Mouse (Mus musculus) myocyte (in vitro differentiated cells): ENCODE measurements at regions not wholly inside any gene's neighbourhood (a gene's known extent, or its start where the extent isn't known, plus 50 kb on each side); places are given as distances from the start of the nearest gene placed in this dataset.

Experiments used
- H3K27me3 ChIP-seq: one replicate; pipeline ENCODE4 v1.6.1; 2011; ENCODE audit not compliant: control insufficient read depth, insufficient read depth, insufficient read length
- H3K36me3 ChIP-seq: one replicate; pipeline ENCODE4 v1.6.1; 2011; ENCODE audit not compliant: control insufficient read depth, insufficient read depth
- H3K4me2 ChIP-seq: one replicate; pipeline ENCODE4 v1.6.1; 2011; ENCODE audit warnings: low read depth, control low read depth
- H3K4me3 ChIP-seq: one replicate; pipeline ENCODE4 v1.5.1; 2011; ENCODE audit warnings: mild to moderate bottlenecking, control low read depth, moderate library complexity
- H3K79me2 ChIP-seq: one replicate; pipeline ENCODE4 v1.6.1; 2011; ENCODE audit not compliant: control insufficient read depth, insufficient read depth
- H3ac ChIP-seq: one replicate; pipeline ENCODE4 v1.6.1; 2011; ENCODE audit not compliant: control insufficient read depth, insufficient read length
- CEBPB ChIP-seq: IDR thresholded peaks from 2 replicates; pipeline ENCODE4 v1.6.1; 2011; ENCODE audit warnings: mild to moderate bottlenecking, moderate library complexity; ENCODE audit not compliant: poor library complexity, insufficient read depth, severe bottlenecking
- E2F4 ChIP-seq: IDR thresholded peaks from one replicate; pipeline ENCODE4 v1.6.1; 2011; ENCODE audit warnings: mild to moderate bottlenecking, control low read depth, moderate library complexity; ENCODE audit not compliant: insufficient read depth
- MAX ChIP-seq: IDR thresholded peaks from one replicate; pipeline ENCODE4 v1.6.1; 2011; ENCODE audit warnings: low read depth, mild to moderate bottlenecking, control low read depth
- MYOD1 ChIP-seq, 3 experiments: IDR thresholded peaks; one replicate each; pipeline ENCODE4 v1.6.1; 2011; ENCODE audit warnings: control low read depth in 2 of 3, low read depth in 2 of 3, mild to moderate bottlenecking in 2 of 3, moderate library complexity in 1 of 3; ENCODE audit not compliant: insufficient read length in 2 of 3, control insufficient read depth in 1 of 3
- MYOG ChIP-seq, 3 experiments: IDR thresholded peaks; one replicate each; pipeline ENCODE4 v1.6.1; 2011; ENCODE audit warnings: control low read depth in 2 of 3, low read depth in 2 of 3, mild to moderate bottlenecking in 2 of 3; ENCODE audit not compliant: insufficient read length in 2 of 3, control insufficient read depth in 1 of 3, insufficient read depth in 1 of 3
- POLR2A ChIP-seq: IDR thresholded peaks from one replicate; pipeline ENCODE4 v1.6.1; 2011; ENCODE audit warnings: low read depth, mild to moderate bottlenecking, control low read depth, moderate library complexity; ENCODE audit not compliant: insufficient read length
- POLR2AphosphoS2 ChIP-seq: IDR thresholded peaks from one replicate; pipeline ENCODE4 v1.6.1; 2011; ENCODE audit warnings: low read depth, control low read depth; ENCODE audit not compliant: insufficient read length
- REST ChIP-seq: IDR thresholded peaks from one replicate; pipeline ENCODE4 v1.6.1; 2011; ENCODE audit warnings: mild to moderate bottlenecking, control low read depth, moderate library complexity; ENCODE audit not compliant: insufficient read depth, insufficient read length
- SRF ChIP-seq: IDR thresholded peaks from one replicate; pipeline ENCODE4 v1.6.1; 2011; ENCODE audit warnings: low read depth; ENCODE audit not compliant: control insufficient read depth, insufficient read length
- TCF12 ChIP-seq: IDR thresholded peaks from one replicate; pipeline ENCODE4 v1.6.1; 2011; ENCODE audit warnings: mild to moderate bottlenecking, control low read depth; ENCODE audit not compliant: poor library complexity, insufficient read depth, severe bottlenecking
- TCF3 ChIP-seq: IDR thresholded peaks from one replicate; pipeline ENCODE4 v1.6.1; 2011; ENCODE audit warnings: low read depth, control low read depth; ENCODE audit not compliant: insufficient read length
- USF1 ChIP-seq: IDR thresholded peaks from one replicate; pipeline ENCODE4 v1.6.1; 2011; ENCODE audit warnings: low read depth, mild to moderate bottlenecking, control low read depth, moderate library complexity

DNA sequence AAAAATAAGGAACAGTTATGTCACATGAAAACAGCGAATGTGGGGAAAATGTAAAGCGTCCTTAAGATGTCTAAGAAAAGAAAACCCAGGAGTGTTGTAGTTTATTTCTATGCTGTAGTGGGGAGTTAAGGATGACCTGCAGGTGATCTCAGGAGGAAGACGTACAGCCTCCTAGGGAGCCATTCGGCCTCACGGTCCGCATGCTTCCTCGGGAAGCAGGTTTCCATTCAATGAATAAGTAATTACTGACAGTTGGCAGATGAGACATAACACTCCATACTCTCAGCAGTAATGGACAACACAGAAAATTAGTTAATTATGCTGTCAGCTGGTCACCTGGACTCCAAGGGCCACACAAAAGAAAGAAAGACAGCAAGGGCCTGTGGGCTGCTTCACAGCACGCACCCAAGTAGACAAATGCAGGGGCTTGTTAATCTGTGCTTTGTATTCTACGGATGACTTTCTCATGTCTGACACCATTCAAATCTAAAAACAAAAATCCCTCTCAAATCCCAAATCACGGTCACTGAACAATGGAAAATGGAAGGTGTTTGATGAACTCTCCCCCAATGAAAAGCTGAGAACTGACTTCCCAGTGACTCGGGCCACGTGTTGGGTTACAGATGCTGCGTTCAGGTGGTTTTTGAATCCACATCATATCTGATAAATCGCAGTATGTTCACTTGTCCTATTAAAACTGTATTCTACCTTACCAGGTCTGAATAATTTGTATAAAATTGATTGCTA is 193.5 kb downstream of the Gm11361 start:
- Histone ChIP-seq H3K79me2 (no peaks in the 10 kb centered on the region), H3K36me3 (no peaks in the 10 kb centered on the region), H3K27me3 (no peaks in the 10 kb centered on the region), H3K4me2 (no peak overlapping the region), H3K4me3 (no peak overlapping the region), H3ac (no peak overlapping the region)
- TF ChIP-seq USF1 (no peak), MYOG (IDR thresholded peaks at IDR 0.05; ENCODE audit: control insufficient read depth in 1 of 3, insufficient read depth in 1 of 3, insufficient read length in 2 of 3, low read depth in 2 of 3) (no peak), E2F4 (no peak), TCF12 (no peak), CEBPB (no peak)

DNA sequence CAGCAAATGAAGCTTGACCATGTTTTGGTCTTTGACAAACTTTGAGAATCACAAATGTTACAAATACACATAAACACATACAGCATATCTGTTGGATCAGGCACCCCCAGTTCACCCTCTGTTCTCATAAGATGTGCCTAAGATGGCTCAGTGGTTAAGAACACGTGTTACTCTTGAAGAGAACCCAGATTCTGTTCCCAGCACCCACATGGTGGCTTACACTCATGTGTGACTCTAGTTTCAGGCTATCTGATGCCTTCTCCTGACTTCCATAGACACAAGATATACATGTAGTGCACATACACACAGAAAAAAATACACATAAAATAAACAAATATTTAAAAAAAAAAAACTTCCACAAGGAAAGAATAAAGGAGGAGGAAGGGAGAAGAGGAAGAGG is 191.7 kb downstream of the Gm11361 start:
- Histone ChIP-seq H3K36me3 (no peaks in the 10 kb centered on the region), H3K79me2 (no peaks in the 10 kb centered on the region), H3K4me3 (no peak overlapping the region), H3ac (no peak overlapping the region), H3K27me3 (no peaks in the 10 kb centered on the region), H3K4me2 (no peak overlapping the region)
- no peak for TF ChIP-seq MYOD1 (IDR thresholded peaks at IDR 0.05; ENCODE audit: control insufficient read depth in 1 of 3, insufficient read length in 2 of 3, low read depth in 2 of 3)
- TF ChIP-seq MAX, result no peak
- TF ChIP-seq USF1, result no peak
- no peak for TF ChIP-seq MYOG (IDR thresholded peaks at IDR 0.05; ENCODE audit: control insufficient read depth in 1 of 3, insufficient read depth in 1 of 3, insufficient read length in 2 of 3, low read depth in 2 of 3)
- TF ChIP-seq E2F4, result no peak
- no peak for TF ChIP-seq POLR2A
- no peak for TF ChIP-seq CEBPB
- TF ChIP-seq TCF12, result no peak
- TF ChIP-seq TCF3, result no peak
- no peak for TF ChIP-seq REST
- TF ChIP-seq SRF, result no peak
- TF ChIP-seq POLR2AphosphoS2, result no peak

DNA sequence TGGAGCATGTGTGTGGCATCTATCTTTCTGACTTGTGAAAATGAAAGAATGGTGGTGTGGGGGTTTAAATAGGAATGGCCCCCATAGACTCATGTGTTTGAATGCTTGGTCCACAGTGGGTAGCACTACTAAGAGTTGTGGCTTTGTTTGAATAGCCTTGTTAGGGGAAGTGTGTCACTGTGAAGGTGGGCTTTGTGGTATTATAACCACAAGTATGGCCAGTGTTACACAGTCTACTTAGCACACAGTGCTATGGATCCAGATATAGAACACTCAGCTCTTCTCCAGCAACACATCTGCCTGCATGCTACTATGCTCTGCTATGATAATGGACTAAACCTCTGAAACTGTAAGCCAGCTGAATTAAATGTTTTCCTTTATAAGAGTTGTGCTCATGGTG is 184.9 kb downstream of the Gm11361 start:
- H3K27me3 ChIP-seq, result no peaks in the 10 kb centered on the region
- no peak overlapping the region for H3K4me3 ChIP-seq
- no peak for TF ChIP-seq TCF12
- no peak for TF ChIP-seq MAX
- TF ChIP-seq USF1, result no peak
- TF ChIP-seq POLR2A, result no peak
- TF ChIP-seq SRF, result no peak
- TF ChIP-seq TCF3, result no peak
- TF ChIP-seq MYOD1 (IDR thresholded peaks at IDR 0.05; ENCODE audit: control insufficient read depth in 1 of 3, insufficient read length in 2 of 3, low read depth in 2 of 3), result no peak
- TF ChIP-seq POLR2AphosphoS2, result no peak
- no peak for TF ChIP-seq E2F4
- TF ChIP-seq MYOG (IDR thresholded peaks at IDR 0.05; ENCODE audit: control insufficient read depth in 1 of 3, insufficient read depth in 1 of 3, insufficient read length in 2 of 3, low read depth in 2 of 3), result no peak
- TF ChIP-seq REST, result no peak
- no peak for TF ChIP-seq CEBPB
- H3K36me3 ChIP-seq, result no peaks in the 10 kb centered on the region
- H3K4me2 ChIP-seq, result no peak overlapping the region
- H3K79me2 ChIP-seq, result no peaks in the 10 kb centered on the region
- no peak overlapping the region for H3ac ChIP-seq

DNA sequence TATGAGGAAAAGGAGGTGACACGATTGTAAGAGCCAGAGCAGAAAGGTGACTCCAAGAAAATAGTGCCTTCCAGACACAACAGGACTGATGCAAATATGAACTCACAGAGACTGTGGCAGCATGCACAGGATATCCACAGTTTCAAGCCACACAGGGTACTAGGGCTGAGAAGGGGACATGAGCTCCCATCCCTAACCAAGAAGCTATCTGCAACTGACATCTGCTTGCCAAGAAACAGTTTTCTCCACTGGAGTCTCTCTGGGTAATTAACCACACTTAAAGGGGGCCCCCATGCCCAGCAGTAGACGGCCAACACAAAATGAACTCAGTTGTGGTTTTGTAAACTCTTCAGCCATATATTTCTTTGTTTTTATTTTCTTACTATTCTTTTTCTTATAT is 176.1 kb downstream of the Gm11361 start:
- H3K36me3 ChIP-seq, result no peaks in the 10 kb centered on the region
- H3K27me3 ChIP-seq, result no peaks in the 10 kb centered on the region

DNA sequence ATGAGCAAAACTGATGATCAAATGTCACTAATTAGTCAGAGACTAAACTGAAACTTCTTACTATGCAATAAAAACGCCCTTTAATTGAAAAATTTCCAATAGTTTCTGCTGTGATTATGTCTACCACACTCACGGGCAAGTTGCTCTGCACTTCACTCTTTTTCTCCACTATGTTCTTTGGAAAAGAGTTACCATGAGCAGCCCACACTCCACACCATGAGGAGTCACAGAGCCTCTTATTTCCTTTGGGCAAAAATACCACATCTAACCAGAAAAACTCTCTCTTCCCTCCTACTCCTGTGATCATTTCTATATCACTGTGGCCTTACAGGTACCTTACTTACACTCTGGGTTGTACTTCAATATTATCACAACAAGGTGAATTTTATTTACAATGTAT is 174.7 kb downstream of the Gm11361 start:
- H3ac ChIP-seq, result no peak overlapping the region
- no peaks in the 10 kb centered on the region for H3K36me3 ChIP-seq
- H3K4me2 ChIP-seq, result no peak overlapping the region

More for the DNA sequence above, 176.1 kb downstream of the Gm11361 start:
- TF ChIP-seq MYOG (IDR thresholded peaks at IDR 0.05; ENCODE audit: control insufficient read depth in 1 of 3, insufficient read depth in 1 of 3, insufficient read length in 2 of 3, low read depth in 2 of 3), result no peak
- no peak for TF ChIP-seq POLR2A
- no peak overlapping the region for H3ac ChIP-seq
- H3K4me2 ChIP-seq, result no peak overlapping the region
- no peak overlapping the region for H3K4me3 ChIP-seq
- H3K79me2 ChIP-seq, result no peaks in the 10 kb centered on the region

More for the DNA sequence above, 174.7 kb downstream of the Gm11361 start:
- H3K27me3 ChIP-seq, result no peaks in the 10 kb centered on the region
- H3K4me3 ChIP-seq, result no peak overlapping the region
- no peak for TF ChIP-seq TCF3
- TF ChIP-seq POLR2AphosphoS2, result no peak
- no peak for TF ChIP-seq MAX
- TF ChIP-seq USF1, result no peak
- no peak for TF ChIP-seq E2F4
- TF ChIP-seq TCF12, result no peak
- no peak for TF ChIP-seq SRF
- H3K79me2 ChIP-seq, result no peaks in the 10 kb centered on the region
